Mouse (Mus musculus): ENCODE results near the gene Phf23. TPM values are rescaled to one million over a fixed set of nuclear protein-coding genes. Genes with fewer than 3 reads are reported as not detected.

Gene Phf23
- total RNA-seq, 2 experiments from 2014 or later = 12.6 to 16.5 TPM

DNA sequence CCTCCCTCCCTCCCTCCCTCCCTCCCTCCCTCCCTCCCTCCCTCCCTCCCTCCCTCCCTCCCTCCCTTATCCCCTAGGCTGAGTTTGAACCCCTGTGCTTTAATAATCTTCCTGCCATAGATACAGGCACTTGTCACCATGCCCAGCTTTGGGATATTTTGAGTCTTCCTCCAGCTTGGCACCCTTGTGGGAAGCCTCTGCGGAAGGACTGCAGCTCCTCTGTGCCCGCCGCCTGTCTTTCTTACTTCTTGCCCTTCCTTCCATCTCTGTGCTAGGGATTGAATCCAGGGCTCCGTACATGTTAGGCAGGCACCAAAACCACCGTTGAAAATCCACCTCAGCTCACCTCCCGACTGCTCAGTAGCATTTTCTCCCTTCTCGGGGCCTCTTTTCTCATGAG lies 44.6 kb downstream of the Phf23 start:
- DNase-seq = no peak
- intact Hi-C loops (cut with DNase I) = no loop called here

DNA sequence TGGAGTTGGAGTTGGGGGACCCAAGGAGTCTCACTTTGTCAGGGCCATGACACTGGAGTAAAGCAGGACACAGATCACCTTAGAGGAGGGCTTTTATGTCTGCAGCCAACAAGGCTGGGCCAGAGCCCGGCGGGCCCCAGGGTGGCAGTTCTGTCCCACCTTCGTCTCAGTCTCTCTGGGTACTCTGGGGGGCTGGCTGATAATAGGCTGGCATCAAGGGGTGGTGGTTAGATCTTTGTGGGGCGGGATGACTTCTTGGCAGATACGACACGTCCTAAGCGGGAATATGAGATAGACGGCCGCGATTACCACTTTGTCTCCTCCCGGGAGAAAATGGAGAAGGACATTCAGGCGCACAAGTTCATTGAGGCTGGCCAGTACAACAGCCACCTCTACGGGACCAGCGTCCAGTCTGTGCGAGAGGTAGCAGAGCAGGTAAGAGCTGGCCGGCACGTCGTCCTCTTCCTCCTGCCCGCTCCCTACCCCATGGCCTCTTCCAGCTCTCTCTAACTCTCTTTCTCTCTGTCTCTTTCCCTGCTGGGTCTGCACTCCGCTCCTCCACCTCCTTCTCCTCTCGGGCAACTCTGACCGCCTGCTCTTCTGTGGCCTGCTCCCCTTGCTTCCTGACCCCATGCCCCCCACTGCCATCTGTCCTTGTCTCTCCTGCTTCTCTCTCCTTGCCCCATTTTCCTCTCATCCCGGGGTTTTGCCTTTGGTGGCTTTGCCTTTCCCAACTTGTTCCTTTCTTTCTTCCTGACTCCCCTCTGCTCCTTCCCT lies 46.9 kb downstream of the Phf23 start:
- intact Hi-C loops (cut with DNase I) = no loop called here
- no peak for DNase-seq

DNA sequence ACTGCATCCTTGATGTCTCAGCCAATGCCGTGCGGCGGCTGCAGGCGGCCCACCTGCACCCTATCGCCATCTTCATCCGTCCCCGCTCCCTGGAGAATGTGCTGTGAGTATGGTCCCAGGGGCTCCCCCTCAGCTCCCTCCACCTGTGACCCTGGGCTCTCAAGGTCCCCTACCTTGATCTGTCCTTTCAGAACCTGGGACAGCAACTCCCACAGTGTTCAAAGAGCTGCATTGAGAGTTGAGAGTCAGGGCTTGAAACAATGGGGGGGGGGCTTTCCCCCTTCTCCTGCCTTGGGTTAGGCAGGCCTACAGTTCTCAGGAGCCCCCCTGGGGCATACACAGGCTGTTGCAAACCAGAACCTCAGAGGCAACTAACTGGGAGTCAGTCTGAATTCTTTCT lies 48.1 kb downstream of the Phf23 start:
- intact Hi-C loops (cut with DNase I) = no loop called here
- no peak for DNase-seq

DNA sequence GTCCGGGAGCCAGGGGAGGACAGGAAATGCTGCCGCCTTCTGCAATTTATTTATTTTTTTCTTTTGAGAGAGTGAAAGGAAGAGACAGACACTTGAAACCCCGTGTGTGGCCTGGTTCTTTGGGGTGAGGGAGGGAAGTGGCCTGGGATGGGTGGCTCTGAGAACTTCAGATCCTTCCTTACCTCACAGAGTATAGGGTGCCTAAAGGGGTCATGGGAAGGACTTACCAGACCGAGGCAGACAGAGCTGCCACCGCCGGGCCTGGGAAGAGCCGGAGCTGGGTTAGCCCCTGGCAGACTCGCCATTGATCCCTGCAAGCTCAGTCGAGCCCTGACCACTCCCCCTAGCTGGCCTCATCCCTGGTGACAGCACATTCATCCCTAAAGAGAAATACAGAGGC lies 49.9 kb downstream of the Phf23 start:
- intact Hi-C loops (cut with DNase I) = no loop called here
- no peak for DNase-seq

DNA sequence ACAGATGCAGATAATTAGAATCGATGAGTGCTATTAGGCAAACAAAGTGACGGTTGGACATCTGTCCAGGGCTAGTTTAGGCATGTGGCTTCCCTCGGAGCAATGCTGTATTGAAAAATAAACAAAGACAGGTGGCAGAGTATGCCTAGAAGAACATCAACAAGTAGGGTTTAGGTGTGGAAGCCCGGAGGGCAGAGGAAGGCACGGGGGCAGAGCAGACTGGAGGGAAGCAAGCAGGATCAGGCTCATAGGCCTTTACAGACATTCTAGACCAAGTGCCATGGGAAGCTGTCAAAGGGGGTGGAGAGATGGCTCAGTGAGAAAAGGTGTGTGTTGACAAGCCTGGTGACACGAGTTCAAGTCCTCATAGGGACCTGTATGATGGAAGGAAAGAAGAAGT lies 53.8 kb downstream of the Phf23 start:
- no peak for DNase-seq
- intact Hi-C loops (cut with DNase I) = no loop called here

Small RNAs within 50 kb of the gene (microRNA-seq; reads per million reads assigned to microRNA genes)
- 0 reads per million in 2 experiments for gene Gm44349
- gene Mir324 = 688 to 800 reads per million in 2 experiments

Other genes starting within 250 kb of the Phf23 start
- 10 to 100 TPM; 28.7 to 29.2 TPM for gene Polr2a, start 237.1 kb upstream of the Phf23 start, total RNA-seq (2021)
- not detected for gene Slc35g3, start 233.8 kb upstream of the Phf23 start, total RNA-seq (2021)
- gene Zbtb4, start 229.9 kb upstream of the Phf23 start, total RNA-seq (2021) = 10 to 100 TPM; 24.3 to 26.2 TPM
- 10 to 100 TPM; 29.2 to 33.1 TPM for gene Chrnb1, start 199.8 kb upstream of the Phf23 start, total RNA-seq (2021)
- gene Fgf11, start 193.9 kb upstream of the Phf23 start, total RNA-seq (2021) = 1 to 10 TPM; 4.6 to 4.8 TPM
- gene Tmem102, start 190.2 kb upstream of the Phf23 start, total RNA-seq (2021) = under 1 TPM; 0.12 to 0.20 TPM
- not detected for gene Gm39566, start 180.5 kb upstream of the Phf23 start, total RNA-seq (2021)
- not detected for gene Spem2, start 177.3 kb upstream of the Phf23 start, total RNA-seq (2021)
- not detected for gene Spem1, start 173.6 kb upstream of the Phf23 start, total RNA-seq (2021)
- 1 to 10 TPM; 2.4 to 2.9 TPM for gene Nlgn2, start 158.0 kb upstream of the Phf23 start, total RNA-seq (2021)
- gene Tmem256, start 157.3 kb upstream of the Phf23 start, total RNA-seq (2021) = 100 to 1,000 TPM; 104 to 140 TPM
- 10 to 100 TPM; 10.6 to 11.2 TPM for gene Plscr3, start 149.4 kb upstream of the Phf23 start, total RNA-seq (2021)
- not detected for gene Tnk1, start 137.0 kb upstream of the Phf23 start, total RNA-seq (2021)
- gene Tmem95, start 117.8 kb upstream of the Phf23 start, total RNA-seq (2021) = not detected
- 1 to 10 TPM; 1.3 to 1.5 TPM for gene Kctd11, start 114.4 kb upstream of the Phf23 start, total RNA-seq (2021)
- 1 to 10 TPM in 1 of 2 experiments, under 1 TPM in 1; 0.27 to 1.1 TPM for gene Acap1, start 100.2 kb upstream of the Phf23 start, total RNA-seq (2021)
- gene 2810408A11Rik, start 94.8 kb upstream of the Phf23 start, total RNA-seq (2021) = under 1 TPM in 1 of 2 experiments, not detected in 1; 0.59 TPM
- gene Neurl4, start 94.7 kb upstream of the Phf23 start, total RNA-seq (2021) = 10 to 100 TPM; 22.9 to 23.1 TPM
- gene Gps2, start 81.9 kb upstream of the Phf23 start, total RNA-seq (2021) = 10 to 100 TPM; 33.9 to 42.5 TPM
- gene Eif5a, start 73.8 kb upstream of the Phf23 start, total RNA-seq (2021) = 100 to 1,000 TPM; 402 to 432 TPM
- 10 to 100 TPM in 1 of 2 experiments, 1 to 10 TPM in 1; 5.4 to 10.6 TPM for gene Ybx2, start 60.0 kb upstream of the Phf23 start, total RNA-seq (2021)
- gene Slc2a4, start 47.6 kb upstream of the Phf23 start, total RNA-seq (2021) = 100 to 1,000 TPM; 382 to 407 TPM
- not detected for gene Cldn7, start 31.0 kb upstream of the Phf23 start, total RNA-seq (2021)
- gene Ctdnep1, start 14.6 kb upstream of the Phf23 start, total RNA-seq (2021) = 100 to 1,000 TPM; 171 to 246 TPM
- 10 to 100 TPM; 29.0 to 34.6 TPM for gene Elp5, start 13.3 kb upstream of the Phf23 start, total RNA-seq (2021)
- gene Gabarap, start 4.6 kb upstream of the Phf23 start, total RNA-seq (2021) = 100 to 1,000 TPM; 142 to 178 TPM
- 1 to 10 TPM; 3.3 to 4.6 TPM for gene Dvl2, start 4.8 kb downstream of the Phf23 start, total RNA-seq (2021)
- gene Acadvl, start 19.6 kb downstream of the Phf23 start, total RNA-seq (2021) = 100 to 1,000 TPM; 320 to 384 TPM
- gene Dlg4, start 21.2 kb downstream of the Phf23 start, total RNA-seq (2021) = 1 to 10 TPM; 4.9 to 6.5 TPM
- gene Asgr1, start 58.3 kb downstream of the Phf23 start, total RNA-seq (2021) = not detected
- not detected for gene Asgr2, start 96.9 kb downstream of the Phf23 start, total RNA-seq (2021)
- 1 to 10 TPM; 1.1 to 1.2 TPM for gene Mgl2, start 134.6 kb downstream of the Phf23 start, total RNA-seq (2021)
- 1 to 10 TPM; 1.8 to 2.0 TPM for gene Clec10a, start 160.4 kb downstream of the Phf23 start, total RNA-seq (2021)
- gene Slc16a11, start 217.0 kb downstream of the Phf23 start, total RNA-seq (2021) = under 1 TPM; 0.46 to 0.49 TPM
- gene Slc16a13, start 225.3 kb downstream of the Phf23 start, total RNA-seq (2021) = under 1 TPM; 0.74 to 0.94 TPM
- gene Bcl6b, start 234.0 kb downstream of the Phf23 start, total RNA-seq (2021) = 1 to 10 TPM; 3.7 to 6.5 TPM
- gene 0610010K14Rik, start 242.1 kb downstream of the Phf23 start, total RNA-seq (2021) = 10 to 100 TPM; 29.3 to 31.9 TPM
- gene Gm21988, start 244.1 kb downstream of the Phf23 start, total RNA-seq (2021) = 1 to 10 TPM; 1.3 to 2.4 TPM
- 100 to 1,000 TPM in 1 of 2 experiments, 10 to 100 TPM in 1; 94.6 to 110 TPM for gene Rnasek, start 244.1 kb downstream of the Phf23 start, total RNA-seq (2021)

Measured in gastrocnemius, postnatal 36 days (tissue).